Mouse (Mus musculus) brain, embryonic 18.5 days (tissue): ENCODE measurements around the gene Dph1.

Source experiments
- DNase-seq: peaks from one replicate; pipeline ENCODE4 v3.0.0-alpha.2; 2012; ENCODE audit warnings: low read depth, low spot score

The Dph1 gene

DNA sequence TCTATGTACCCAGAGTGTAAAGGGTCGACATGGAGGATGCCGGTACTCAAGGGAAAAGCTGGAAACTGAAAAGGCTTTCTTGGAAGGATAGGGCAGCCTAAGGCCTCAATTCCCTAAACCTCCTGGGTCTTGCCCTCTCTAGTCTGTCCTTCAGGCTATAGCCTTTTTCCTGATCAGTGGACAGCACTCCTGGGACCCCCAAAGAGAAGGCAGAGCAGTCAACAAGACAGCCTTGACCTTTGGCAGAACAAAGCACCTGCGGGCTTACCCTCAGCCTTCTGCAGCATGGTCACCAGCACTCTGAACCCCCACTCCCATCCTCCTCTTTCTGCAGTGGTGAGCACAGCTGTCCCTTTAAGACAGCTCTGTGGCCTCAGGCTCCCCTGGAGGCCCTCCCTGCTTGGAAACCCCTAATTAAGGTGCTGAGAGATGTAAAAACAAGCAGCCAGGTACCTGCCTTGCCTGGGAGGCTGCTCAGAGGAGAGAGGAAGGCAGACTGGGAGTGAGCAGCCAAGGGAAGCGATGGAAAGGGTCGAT, at the start of gene Dph1:
Gene Dph1, minus strand, starts transcription at position 337 of the 537 bp plus-strand sequence.
- no peak for DNase-seq

DNA sequence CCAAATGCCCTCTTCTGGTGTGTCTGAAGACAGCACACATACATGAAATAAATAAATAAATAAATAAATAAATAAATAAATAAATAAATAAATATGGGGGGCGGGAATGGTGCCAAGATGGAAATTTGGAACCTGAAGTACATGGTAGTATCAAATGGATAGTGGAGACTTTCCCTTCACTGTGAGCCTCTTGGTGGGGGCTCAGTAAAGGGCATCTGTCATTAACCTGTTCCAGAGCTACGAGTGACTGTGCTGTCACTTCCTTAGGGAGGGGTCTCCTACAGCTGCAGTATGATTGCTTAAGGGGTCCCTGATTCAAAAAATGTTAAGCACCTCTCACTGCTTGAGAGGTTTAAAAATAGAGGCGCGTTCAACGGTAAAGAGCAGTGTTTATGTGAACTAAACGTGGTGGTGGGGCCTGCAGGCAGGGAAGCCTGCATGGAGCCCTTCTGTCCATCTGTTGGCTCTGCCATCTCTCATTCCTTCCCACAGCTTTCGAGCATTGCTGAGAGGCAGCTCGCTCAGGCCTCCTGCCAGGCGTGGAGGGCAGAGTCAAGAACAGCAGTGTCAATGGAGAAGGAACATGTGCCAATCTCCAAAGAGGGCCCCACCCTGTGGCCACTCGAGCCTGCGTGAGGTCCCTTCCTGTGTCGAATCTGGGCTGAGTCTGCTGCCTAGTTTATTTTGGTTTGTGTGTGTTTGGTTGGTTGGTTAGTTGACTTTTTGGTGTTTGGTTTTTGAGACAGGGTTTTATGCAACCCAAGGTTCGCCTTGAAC, 49.3 kb upstream of the Dph1 start:
- no peak for DNase-seq

DNA sequence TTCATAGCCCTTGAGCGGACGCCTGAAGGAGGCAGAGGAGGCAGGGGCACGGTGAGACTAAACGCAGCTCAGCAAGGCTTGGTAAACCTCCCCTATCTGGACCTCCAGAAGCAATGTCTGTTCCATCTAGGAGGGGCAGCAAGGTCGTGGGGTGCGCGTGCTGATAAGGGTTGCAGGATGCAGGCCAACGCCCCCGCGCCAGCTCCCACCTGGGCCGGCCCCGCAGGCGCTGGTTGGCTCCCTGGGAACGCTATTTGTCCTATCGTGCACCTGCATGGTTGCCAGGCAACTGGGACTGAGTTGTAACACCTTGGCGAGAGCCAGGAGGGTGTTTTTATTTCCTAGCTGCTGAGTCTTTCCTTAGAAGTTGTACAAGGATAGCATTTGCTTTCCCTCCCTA, 43.7 kb upstream of the Dph1 start:
- no peak for DNase-seq

DNA sequence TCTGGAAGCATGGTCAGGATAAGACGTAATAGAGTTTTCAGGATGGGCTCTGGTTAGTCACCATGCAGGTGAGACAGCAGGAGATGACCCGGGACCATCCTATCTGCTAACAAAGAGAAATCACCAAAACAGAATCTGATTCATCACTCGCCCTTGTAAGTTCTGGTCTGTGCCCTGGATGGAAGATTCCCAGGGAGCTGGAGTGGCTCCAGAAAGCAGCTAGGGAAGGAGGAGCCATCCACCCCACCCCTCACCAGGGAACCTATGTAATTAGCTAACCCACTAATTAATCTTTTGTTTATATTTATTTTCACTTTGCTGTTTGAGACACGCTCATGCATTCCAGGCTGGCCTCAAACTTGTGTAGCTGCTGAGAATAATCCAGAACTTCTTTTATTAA, 41.4 kb upstream of the Dph1 start:
- DNase-seq, result no peak

DNA sequence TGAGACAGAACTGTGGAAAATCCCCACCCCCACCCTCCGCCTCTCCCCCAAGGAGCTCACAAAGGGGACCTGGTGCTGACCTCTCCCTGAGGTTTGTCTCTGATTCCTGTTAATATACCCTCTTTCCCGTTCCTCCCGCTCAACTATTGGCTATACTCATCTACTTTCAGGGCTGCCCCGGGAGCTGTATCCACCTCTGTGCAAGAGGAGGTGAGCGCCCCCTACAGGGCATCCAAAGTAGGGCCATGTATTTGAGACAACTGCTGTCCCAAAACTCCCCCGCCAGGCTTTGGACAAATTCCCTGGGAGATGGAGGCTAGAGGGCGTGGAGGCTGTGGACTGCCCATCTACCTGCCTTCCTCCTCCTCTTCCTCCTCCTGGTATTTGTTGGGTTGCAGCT, 40.7 kb upstream of the Dph1 start:
- DNase-seq, result no peak

DNA sequence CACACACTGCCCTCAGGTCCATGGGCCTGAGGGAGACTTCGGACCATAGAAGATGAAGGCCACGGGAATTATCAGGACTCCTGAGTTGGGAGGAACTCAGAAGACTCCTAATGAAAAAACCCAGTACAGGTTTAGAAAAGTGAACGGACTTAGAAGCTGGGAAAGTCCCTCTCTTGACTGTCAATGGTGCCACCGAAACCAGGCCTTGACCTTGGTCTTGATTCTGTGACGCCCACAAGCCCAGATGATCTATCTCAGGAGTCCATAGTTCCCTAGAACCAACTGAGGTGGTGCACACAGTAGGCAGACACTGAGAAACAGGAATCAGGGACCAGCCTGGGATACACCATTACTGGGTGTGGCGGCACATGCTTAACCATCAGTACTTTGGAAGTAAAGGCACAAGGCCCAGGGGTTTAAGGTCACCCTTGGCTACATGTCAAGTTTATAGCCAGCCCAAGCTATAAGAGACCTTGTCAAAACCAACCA, 39.3 kb upstream of the Dph1 start:
- DNase-seq, result no peak

DNA sequence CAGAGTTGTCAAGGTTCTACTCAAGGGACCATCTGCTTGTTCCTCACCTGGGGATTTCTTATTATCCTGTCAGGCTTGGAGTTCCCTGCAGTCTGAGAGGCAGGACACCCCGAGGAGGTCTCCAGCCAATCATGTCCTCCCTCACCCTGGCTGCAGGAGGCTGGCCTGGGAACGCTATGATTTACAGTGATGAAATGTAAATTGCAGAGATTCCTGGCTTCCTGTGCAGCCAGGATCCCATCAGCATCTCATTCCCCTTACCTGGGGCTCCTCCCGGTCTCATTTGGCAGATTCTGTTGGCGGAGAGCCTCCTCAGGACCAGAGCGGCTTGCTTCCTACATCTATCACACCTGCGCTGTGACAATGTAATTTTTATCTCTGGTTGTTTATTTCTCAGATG, 38.2 kb upstream of the Dph1 start:
- no peak for DNase-seq

DNA sequence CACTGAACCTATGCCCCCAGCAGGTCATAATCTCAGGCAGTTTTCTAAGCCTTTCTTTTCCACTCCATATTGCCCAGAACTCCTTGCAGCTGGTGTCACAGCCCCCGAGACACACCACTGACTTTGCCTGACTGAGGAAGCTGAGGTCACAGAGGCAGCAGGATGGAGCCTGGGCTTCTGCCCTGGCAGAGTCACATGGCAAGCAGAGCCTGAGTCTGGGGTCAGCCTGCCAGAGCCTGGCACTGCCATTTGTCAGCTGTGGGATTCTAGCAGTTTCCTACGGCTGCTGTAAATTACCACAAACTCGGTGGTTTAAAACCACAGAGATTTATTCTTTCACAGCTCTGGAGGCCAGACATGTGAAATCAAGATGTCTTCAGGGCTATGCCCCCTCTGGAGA, 36.6 kb upstream of the Dph1 start:
- no peak for DNase-seq

DNA sequence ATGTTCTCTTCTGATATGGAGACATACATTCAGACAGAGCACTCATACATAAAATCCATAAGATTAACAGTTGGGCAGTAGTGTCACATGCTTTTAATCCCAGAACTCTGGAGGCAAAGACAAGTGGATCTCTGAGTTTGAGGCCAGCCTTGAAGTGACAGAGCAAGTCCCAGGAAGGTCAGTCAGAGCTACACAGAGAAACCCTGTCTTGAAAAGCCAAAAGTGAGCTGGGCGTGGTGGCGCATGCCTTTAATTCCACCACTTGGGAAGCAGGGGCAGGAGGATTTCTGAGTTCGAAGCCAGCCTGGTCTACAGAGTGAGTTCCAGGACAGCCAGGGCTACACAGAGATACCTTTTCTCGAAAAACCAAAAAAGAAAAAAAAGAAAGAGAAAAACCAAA, 33.8 kb upstream of the Dph1 start:
- DNase-seq, result no peak

DNA sequence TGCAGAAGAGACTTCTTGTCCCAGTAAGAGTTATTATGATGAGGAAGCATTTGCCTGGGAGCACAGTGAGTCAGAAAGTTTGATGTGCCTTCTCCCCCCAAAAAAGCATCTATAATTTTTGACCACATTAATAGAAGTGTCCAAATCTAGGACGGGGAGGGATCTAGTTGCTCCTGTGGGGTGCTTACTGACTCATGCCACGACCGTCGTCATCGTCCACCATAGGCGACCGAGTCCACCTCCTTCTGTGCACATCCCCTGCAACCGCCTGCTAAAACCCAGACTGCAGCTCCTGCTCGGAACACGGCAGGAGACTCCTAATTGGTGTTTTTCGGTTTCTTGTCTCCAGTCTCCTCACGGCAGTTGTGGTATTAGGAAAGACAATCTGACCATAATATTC, 33.0 kb upstream of the Dph1 start:
- DNase-seq, result no peak

DNA sequence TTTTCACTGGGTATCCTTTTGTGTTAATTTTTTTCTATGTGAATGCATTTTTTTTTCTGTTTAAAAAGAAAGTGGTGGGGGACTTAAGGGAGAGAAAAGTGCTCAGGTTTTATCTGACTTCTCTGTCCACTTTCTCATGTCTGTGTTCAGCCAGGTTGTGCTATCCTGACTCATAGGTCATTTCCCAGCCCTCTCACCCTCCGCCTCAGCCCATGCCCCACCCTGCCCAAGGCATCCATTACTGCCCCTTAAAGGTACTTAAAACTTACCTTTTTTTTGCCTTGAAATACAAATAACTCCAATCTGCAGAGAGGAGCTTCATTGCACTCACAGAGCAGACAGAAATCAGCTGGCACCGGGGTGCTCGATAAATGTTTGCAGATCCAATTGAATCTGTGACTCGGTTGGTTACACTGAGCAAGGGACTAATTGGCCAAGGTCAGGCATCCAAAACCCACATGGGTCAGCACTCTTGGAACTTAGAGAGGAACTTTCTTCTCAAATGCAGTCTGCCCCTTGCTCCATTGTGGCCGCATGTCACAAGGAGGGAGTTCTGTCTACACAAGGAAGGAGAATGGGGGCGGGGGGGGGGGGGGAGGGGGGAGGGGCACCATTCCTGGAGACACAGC, 29.6 kb upstream of the Dph1 start:
- no peak for DNase-seq

DNA sequence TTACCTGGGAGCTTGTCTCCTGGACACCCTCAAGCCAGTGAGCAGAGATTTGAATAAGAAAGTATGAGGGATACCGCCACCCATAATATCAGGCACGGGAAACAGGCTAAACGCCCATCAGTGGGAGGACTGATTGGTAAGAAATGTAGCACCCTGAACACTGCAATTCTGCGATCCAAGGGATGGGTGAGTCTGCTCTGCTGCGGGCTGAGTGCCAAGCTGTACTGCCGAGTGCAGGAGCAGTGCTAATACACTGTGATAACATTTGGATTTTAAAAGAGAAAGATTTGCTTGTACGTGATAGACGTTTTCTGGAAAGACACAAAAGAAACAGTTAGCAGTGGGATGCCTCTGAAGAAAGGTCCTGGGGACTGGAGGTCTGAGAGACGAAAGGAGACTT, 29.1 kb upstream of the Dph1 start:
- no peak for DNase-seq

DNA sequence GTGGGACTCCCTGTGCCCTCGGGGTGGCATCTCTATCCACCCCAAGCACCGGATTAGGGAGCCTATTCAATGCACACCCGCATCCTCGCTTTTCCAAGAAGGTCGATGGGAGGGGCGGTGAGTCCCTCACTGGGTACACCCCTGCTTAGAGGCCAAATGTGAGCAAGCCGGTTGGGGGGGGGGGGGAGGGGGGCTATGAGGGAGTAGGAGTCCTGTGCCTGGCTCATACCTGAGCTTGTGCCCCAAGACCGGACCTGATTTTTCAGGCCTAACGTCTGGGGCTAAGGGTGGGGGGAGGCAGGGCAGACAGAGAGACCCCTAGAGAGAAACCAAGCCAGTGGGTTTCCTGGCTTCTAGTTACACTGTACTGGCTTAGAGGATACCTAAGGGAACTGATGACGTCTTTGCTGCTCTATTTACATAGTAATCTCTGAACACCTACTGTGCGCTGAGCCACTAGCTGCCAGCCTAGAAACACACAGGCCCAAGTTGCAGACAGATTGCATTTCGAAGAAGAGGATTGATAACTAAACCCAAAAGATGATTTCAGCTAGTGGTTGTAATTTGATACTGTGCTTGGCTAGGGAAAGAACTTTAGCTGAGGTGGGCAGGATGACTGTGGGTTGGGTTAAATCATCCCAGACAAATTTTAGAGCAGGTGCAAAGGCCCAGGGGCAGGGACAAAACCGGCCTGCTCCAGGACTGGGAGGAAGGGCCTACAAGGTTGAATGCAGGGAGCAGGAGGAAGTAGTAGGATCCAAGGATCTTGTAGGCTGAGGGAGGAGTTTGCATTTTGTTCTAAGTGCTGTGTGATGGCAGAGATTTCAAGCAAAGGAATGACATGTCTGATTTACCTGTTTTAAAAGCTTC, 23.3 kb upstream of the Dph1 start:
- DNase-seq, result no peak

DNA sequence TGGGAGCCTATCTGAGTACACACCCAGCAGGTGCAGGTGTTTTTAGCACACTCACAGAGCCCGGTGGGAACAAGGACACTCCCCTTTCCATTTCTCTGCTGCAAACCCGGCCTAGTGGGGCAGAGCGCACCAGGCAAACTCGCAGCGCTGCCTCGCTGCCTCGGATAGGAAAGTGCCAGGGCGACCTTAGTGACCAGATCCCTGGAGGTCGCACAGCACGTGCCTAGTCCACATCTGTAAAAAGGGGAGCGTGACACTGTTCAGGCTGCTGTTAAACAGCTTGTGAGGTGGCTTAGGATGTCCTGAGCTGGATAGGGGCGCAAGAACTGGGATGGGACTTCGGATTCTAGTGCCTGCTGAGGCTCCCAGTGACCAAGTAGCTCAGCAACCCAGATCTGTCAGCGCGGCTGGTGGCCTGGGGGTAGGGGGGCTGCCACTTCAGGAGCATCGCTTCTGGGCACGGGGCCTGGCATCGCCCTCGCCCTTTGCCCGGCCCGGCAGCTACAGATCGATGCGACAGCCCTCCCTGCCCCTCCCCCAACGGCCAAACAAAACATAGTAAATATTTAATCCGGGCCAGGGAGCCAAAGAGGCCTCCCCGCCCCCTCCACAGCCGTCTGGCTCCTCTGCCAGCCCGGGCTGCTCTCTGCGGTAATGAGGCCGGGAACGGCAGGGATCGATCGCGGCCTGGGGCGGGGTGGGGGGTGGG, 22.5 kb upstream of the Dph1 start:
- no peak for DNase-seq

DNA sequence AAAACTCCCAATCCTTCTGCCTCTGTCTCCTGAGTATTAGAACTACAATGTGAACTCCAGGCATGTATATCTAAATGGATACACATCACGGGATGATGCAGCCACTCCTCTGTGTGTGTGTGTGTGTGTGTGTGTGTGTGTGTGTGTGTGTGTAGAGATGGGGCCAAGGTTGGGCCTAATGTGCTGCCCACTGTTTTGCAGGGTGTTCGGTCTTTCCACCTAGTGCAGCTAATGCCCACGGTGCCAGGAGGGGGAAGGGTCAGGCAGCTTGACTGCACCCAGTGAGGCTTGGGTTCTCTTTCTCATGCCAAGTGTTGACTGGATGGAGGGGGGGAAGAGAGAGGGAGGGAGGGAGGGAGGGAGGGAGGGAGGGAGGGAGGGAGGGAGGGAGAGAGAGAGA, 21.8 kb upstream of the Dph1 start:
- no peak for DNase-seq

DNA sequence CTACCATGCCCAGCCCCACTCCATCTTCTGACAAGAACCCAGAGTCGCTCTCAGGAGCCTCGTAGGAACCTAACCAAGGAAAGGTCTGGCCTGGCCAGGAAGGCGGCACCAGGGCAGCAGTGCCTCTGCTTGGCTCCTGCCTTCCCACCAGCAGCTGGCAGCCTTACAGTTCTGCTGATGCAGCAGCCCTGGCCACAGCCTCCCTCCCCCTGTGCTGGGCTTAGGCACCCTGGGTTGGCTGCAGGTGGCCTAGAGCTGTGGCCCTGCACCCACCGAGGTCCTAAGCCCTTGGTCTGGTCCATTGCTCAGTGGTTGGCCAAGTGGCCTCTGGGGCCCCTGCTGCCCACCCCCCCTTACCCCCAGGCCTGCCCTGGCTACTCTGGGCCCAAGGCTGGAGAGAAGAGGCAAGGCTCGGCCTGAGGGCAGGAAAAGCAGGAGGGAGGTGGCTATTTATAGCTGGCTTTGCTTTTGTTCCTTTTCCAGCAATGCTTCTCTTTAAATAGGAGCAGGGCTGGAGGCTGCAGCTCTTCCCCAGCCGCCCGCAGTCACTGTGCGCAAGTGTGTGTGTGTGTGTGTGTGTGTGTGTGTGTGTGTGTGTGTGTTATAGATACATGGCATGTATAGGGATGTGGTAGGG, 21.1 kb upstream of the Dph1 start:
- no peak for DNase-seq

DNA sequence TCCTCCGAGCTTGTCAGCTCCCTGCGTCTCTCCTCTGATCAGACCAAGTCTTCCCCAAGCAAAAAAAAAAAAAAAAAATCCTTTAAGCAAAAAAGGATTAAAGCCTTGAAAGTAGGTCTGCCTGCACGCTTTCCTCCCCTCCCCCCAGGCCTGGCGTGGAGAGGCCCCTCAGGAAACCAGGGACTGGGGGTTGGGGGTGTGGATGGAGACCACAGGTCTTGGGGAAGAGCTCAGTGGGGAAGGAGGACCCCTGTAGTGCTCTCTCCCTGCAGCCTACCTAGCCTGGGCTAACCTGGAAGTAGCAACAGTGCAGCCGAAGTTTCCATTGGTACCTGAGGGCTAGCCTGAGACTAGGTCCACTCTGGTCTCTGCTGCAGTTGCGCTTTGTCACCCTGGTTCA, 19.7 kb upstream of the Dph1 start:
- no peak for DNase-seq

DNA sequence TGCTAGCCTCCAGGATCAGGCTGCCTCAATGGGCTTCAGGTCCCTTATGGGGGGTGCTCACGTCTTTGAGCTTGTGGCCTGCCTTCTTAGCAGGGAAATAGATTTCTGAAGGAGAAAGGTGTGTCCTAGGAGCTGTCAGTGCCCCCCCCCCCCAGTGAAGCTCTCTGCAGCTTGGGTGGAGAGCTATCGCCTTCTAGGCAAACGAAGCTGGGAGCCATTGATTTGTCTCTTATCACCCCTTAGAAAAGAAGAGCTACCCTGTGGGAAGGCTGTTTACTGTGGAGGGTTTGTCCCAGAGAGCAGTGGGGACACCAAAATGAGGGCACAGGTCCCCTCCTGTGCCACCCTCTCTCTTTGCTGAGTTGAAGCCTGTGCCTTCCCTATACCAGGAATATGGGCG, 19.1 kb upstream of the Dph1 start:
- no peak for DNase-seq

DNA sequence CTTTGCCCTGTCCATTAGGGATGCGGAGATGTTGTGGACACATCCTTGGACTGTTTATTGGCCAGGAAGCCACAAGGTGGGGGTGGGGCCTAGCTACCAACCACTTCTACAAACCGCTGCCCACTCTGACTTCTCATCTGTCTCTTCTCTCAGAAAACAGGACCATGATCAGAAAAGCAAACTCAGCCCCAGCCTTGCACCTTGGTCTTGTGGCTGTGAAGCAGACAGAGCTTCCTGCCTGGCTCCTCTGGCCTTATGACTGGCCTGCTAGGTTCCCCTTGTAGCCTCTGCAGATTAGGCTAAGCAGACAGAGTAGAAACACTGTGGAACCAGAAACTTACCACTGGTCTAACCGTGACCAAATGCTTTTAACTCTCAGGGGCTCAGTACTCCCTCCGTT, 18.3 kb upstream of the Dph1 start:
- DNase-seq, result no peak

DNA sequence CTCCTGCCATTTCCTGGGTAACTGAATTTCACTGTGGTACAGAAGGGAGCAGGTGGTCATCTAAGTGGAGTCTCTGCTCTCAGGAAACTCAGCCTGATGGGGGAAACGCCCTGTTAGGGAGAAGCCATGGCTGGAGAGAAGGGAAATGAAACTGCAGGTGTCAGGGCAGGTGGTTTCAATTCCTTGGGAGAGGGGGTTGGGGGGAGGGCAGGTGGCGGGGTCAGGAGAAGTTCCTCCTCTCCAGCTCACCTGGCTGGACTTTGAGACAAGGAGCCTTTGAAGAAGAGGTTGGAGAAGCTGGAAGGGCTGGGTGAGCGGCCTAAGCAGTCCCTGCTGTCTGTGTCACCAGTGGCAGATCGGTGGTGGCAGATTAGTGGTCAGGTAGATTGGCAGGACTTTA, 15.3 kb upstream of the Dph1 start:
- DNase-seq, result no peak

DNA sequence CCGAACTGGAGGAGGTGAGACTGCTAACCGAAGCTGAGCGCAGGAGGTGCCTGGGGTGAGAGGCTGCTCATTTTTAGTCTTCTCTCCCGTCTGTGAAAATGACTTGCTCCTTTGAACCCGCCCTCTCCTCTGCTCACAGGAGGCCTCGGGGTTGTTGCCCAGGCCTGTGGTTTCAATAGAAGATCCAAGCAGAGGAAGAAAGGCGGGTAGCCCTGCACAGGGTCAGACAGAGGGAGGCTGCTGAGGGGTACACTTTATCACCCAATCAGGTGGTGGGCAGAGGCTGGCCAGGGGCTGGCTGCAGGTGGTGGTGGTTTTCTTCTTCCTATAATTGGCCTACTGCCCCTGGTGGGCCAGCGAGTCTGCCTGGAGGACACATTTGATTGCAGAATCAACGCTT, 13.4 kb upstream of the Dph1 start:
- DNase-seq, result no peak
